Mouse (Mus musculus) thymus, postnatal 25 days (tissue): ENCODE results near the gene Lilra6.
"Not testable (repeated sequence)": the region's sequence is repeated elsewhere in the genome, so short reads cannot be mapped to it uniquely, and the experiment has no call there.

Source experiments
- DNase-seq: peaks from one replicate; pipeline ENCODE4 v3.0.0; 2022

Lilra6 gene

GRCm38 (mm10) chr7:3915387-3915786 lies at the start of gene Lilra6:
Lilra6 (minus strand) TSS chr7:3915503.
- not testable (repeated sequence) for DNase-seq

DNA sequence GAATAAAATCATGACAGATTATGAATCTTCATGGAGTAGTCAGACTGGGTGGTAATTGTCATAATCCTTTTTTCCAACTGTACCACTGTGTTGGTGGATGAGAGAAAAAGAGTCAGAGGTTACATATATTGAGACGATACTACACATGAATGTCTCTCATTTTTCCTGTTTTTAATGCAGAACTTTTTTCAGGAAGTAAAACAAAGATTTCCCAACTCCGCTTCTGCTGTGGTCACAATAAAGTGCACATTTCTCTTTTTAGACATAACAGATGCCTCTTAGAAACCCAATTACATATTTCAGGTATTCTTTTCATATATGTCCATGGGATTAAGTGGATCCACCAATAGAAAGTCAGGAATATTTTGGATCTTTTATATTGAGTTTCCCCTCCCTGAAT lies 46.7 kb upstream of the Lilra6 start:
- DNase-seq: no peak

GRCm38 (mm10) chr7:3957387-3957786 lies 42.1 kb upstream of the Lilra6 start:
- DNase-seq: no peak

- DNase-seq: no peak
Observed at GRCm38 (mm10) chr7:3949159-3949558, 33.9 kb upstream of the Lilra6 start.

DNA sequence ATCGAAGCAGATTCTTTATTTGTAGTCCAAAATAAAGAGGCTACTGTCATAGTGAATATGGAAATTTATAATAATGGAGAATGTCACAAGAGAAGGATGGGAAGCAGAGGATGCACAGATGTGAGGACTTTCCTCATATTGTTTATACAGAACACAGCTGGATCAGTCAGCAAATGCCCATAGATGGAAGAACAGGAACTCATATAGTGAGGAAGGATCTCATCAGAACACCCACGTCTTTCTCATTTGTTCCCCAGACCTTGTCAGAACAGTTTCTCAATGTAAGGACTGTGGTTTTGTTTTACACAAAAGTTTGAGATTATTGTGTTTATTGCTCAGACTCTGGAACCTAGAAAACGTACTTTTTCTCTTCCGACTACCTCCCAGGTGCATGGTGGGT lies 32.9 kb upstream of the Lilra6 start:
- DNase-seq: no peak

DNA sequence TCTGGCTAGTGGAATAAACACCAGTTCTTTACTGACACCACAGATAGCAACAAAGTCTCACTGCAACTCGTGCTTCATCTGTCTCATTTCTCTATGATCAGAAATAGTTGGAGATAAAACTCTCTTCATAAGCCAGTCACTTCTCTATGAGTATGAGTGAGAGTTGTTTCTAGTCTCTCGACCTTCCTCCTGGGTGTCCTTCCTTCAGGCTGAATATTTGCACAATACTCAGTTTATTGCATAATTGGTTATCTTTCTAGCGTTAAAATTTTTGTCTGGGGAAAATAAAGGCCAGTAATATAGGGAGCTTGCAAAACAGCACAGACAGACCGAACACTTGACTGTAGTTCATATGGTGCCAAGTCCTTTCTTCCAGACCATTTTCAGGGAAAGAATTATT lies 30.8 kb upstream of the Lilra6 start:
- DNase-seq: no peak

DNA sequence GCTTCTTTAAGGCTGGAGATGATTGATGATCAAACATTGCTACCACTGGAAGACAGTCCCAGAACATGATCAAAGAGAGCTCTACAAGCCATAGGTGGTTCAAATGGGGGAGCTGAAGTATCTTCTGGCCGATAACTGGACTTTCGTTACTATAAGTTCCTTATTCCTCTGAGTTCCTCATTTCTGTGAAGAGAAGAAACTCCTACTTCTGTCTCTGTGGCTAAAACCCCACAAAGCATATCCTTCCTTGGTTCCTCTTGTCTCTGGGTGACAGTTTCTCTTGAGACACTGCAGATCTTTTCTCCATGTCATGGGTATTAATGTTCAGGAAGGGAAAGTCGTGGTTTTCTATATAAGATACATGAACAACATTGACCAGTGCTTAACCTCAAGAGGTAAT lies 25.6 kb upstream of the Lilra6 start:
- no peak for DNase-seq

DNA sequence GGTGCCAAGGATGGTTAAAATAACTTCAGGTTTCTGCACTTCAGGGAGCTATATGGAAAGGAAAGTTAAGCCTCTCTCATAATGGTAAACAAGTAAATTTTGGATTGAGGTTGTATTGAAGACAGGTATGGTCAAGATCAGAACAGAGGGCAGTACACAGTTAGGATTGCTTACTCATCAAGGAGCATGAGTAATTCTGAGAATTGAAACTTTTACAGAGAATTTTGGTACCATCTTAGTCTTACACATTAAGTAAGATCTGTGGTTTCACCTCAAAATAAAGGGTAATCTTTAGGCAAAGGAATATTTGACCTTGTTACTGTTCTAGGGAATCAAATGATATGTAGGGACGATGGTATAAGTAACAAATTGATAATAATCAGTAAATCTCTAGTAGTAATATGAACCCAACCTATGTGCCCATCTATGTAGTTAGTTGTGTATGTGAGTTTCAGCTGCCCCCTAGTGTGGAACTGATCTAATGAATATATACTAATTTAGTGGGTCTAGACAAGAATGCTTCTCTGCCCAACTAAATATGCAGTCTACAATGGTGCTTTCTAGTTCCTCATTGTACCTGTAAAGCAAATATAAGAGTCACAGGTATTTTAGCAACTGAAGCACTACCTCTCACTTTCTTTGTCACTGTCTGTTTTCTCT lies 24.7 kb upstream of the Lilra6 start:
- DNase-seq: no peak

GRCm38 (mm10) chr7:3935473-3935872 lies 20.2 kb upstream of the Lilra6 start:
- not testable (repeated sequence) for DNase-seq

DNA sequence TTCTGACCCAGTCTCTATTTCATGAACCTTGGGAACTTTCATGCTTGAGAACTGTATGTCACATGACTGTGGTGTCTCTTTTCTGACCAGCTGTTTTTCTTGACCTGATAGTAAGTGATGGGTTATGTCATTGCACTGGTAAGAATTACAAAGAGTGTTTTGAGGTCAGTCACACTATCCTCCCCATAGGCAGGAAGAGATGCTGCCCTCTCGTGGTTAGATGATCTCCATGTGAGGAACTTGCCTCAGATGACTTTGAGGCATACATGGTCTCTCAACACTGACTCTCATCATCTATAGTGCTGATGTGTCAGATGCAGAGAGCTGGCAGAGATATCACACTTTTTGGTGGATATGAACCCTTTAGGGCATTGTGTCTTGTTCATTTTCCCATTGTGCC lies 11.6 kb downstream of the Lilra6 start:
- no peak for DNase-seq

GRCm38 (mm10) chr7:3898036-3898590 lies 17.2 kb downstream of the Lilra6 start, which contains the start of gene Gm14548:
Gm14548 (minus strand) TSS chr7:3898120.
- not testable (repeated sequence) for DNase-seq

- DNase-seq: not testable (repeated sequence)
Observed at GRCm38 (mm10) chr7:3875032-3875431, 40.3 kb downstream of the Lilra6 start.
